Mouse (Mus musculus) left cerebral cortex, adult 2 months (tissue): ENCODE results near the gene Zfp740. TPM values are rescaled to one million over a fixed set of nuclear protein-coding genes. Genes with fewer than 3 reads are reported as not detected.
"Not testable (repeated sequence)": the region's sequence is repeated elsewhere in the genome, so short reads cannot be mapped to it uniquely, and the experiment has no call there.

ENCODE experiments used
- DNase-seq, 2 experiments: peaks; one replicate each; pipeline ENCODE4 v3.0.0; 2021 to 2022; ENCODE audit warnings: low spot score in 2 of 2, mixed read lengths in 1 of 2; ENCODE audit errors: extremely low spot score in 1 of 2
- H3K27ac ChIP-seq: fragments of 200-600 bp; 2 replicates; pipeline ENCODE4 v1.8.1; 2022
- H3K4me3 ChIP-seq: fragments of 200-600 bp; 2 replicates; pipeline ENCODE4 v1.8.1; 2022
- CTCF ChIP-seq: fragments of 200-600 bp; IDR thresholded peaks from 2 replicates; pipeline ENCODE4 v1.8.1; 2022; ENCODE audit warnings: antibody characterized with exemption, mild to moderate bottlenecking, moderate library complexity
- intact Hi-C: fragments of 180-260 bp; cut with DNase I; formaldehyde crosslinking; loops from one replicate; pipeline ENCODE4 v1.15.1; 2025
- total RNA-seq, 2 experiments: library from RNA; stranded (reverse); gene quantifications; 2 replicates each; pipeline ENCODE4 v1.2.3; 2021

Zfp740 gene
- total RNA-seq, 2 experiments from 2014 or later = 69.6 to 72.4 TPM

GRCm38 (mm10) chr15:102214132-102214531 lies 11.1 kb downstream of the Zfp740 start:
- Histone ChIP-seq H3K27ac (no peak overlapping the region), H3K4me3 (no peak overlapping the region)
- TF ChIP-seq CTCF = no peak
- no peak for DNase-seq
- intact Hi-C loops = no loop called here

GRCm38 (mm10) chr15:102215624-102216023 lies 12.6 kb downstream of the Zfp740 start:
- no peak for TF ChIP-seq CTCF
- no peak for DNase-seq
- H3K27ac ChIP-seq = no peak overlapping the region
- H3K4me3 ChIP-seq = no peak overlapping the region
- intact Hi-C loops = no loop called here

- H3K27ac ChIP-seq = no peak overlapping the region
- H3K4me3 ChIP-seq = no peak overlapping the region
- TF ChIP-seq CTCF = no peak
- intact Hi-C loops = no loop called here
- DNase-seq = no peak
These were observed 13.6 kb downstream of the Zfp740 start for GRCm38 (mm10) chr15:102216459-102217228.

GRCm38 (mm10) chr15:102217325-102217724 lies 14.3 kb downstream of the Zfp740 start:
- Histone ChIP-seq H3K4me3 (no peak overlapping the region), H3K27ac (no peak overlapping the region)
- intact Hi-C loops = no loop called here
- DNase-seq = no peak
- TF ChIP-seq CTCF = no peak

- Histone ChIP-seq H3K27ac (no peak overlapping the region), H3K4me3 (no peak overlapping the region)
- no peak for DNase-seq
- no peak; the same call in 1 of the 2 replicates for TF ChIP-seq CTCF
- intact Hi-C loops = loop anchor here (5.0 kb wide), 1 partner anchor 120 kb away; the partner anchor contains the start of gene Tns2
These were observed 19.3 kb downstream of the Zfp740 start for GRCm38 (mm10) chr15:102222386-102222785.

- no peak overlapping the region for H3K27ac ChIP-seq
- intact Hi-C loops = loop anchor here (1.0 to 5.0 kb wide), 2 partner anchors 46 to 122 kb away; partner anchors contain the start of gene Tns2
- TF ChIP-seq CTCF = peak; percentile 94
- DNase-seq = peak; percentile 79 to 83
- H3K4me3 ChIP-seq = peak overlapping the region; percentile 35
These were observed 21.3 kb downstream of the Zfp740 start for GRCm38 (mm10) chr15:102224186-102224991.

- intact Hi-C loops = loop anchor here (1.0 to 5.0 kb wide), 2 partner anchors 47 to 123 kb away; partner anchors contain the start of gene Tns2
- peak overlapping the region; percentile 35 for H3K4me3 ChIP-seq
- H3K27ac ChIP-seq = no peak overlapping the region
- no peak for TF ChIP-seq CTCF
- DNase-seq = no peak
These were observed 22.1 kb downstream of the Zfp740 start for GRCm38 (mm10) chr15:102224992-102225617.

GRCm38 (mm10) chr15:102225619-102226018 lies 22.6 kb downstream of the Zfp740 start:
- DNase-seq, H3K27ac ChIP-seq, H3K4me3 ChIP-seq, intact Hi-C loops: not testable (repeated sequence)

- TF ChIP-seq CTCF = no peak
- Histone ChIP-seq H3K4me3 (no peak overlapping the region), H3K27ac (no peak overlapping the region)
- intact Hi-C loops = no loop called here
- no peak for DNase-seq
These were observed 27.6 kb downstream of the Zfp740 start for GRCm38 (mm10) chr15:102230408-102231321.

- Histone ChIP-seq H3K4me3 (no peak within 1 kb of the TSS), H3K27ac (no peak within 1 kb of the TSS)
- intact Hi-C loops = no loop called here
- TF ChIP-seq CTCF = no peak
- DNase-seq = no peak
These were observed 28.7 kb downstream of the Zfp740 start, which contains the start of gene Itgb7 for GRCm38 (mm10) chr15:102231748-102232147. Gene Itgb7 (minus strand): TSS chr15:102231944.

- TF ChIP-seq CTCF = no peak
- no peak for DNase-seq
- Histone ChIP-seq H3K27ac (no peak overlapping the region), H3K4me3 (no peak overlapping the region)
- intact Hi-C loops = no loop called here
These were observed 29.7 kb downstream of the Zfp740 start for GRCm38 (mm10) chr15:102232764-102233163.
